Mouse (Mus musculus) heart, embryonic 11.5 days (tissue): Measurements from ENCODE around the gene Gpr142. TPM values are rescaled to one million over a fixed set of nuclear protein-coding genes. Genes with fewer than 3 reads are reported as not detected.

Source experiments
- ATAC-seq: fragments of 200-750 bp; cut with Nextera tagmentation; replicated peaks from 2 replicates; pipeline ENCODE4 v1.8.0; 2017; ENCODE audit warnings: moderate library complexity; ENCODE audit not compliant: insufficient number of reproducible peaks, low FRiP score, low TSS enrichment
- H3K27ac ChIP-seq: fragments of 300-500 bp; sonication (generic); 2 replicates; pipeline ENCODE4 v1.5.1; 2014; ENCODE audit warnings: mild to moderate bottlenecking, low read depth, low read length
- H3K27me3 ChIP-seq: fragments of 300-500 bp; sonication (generic); 2 replicates; pipeline ENCODE4 v1.6.1; 2014; ENCODE audit warnings: mild to moderate bottlenecking, low read length, mixed read lengths; ENCODE audit not compliant: control insufficient read depth, insufficient read depth
- H3K36me3 ChIP-seq: fragments of 300-500 bp; sonication (generic); 2 replicates; pipeline ENCODE4 v1.6.1; 2014; ENCODE audit warnings: mild to moderate bottlenecking, low read length, moderate library complexity, mixed read lengths; ENCODE audit not compliant: control insufficient read depth, insufficient read depth
- H3K4me1 ChIP-seq: fragments of 300-500 bp; sonication (generic); 2 replicates; pipeline ENCODE4 v1.6.1; 2014; ENCODE audit warnings: low read length; ENCODE audit not compliant: control insufficient read depth, insufficient read depth
- H3K4me2 ChIP-seq: fragments of 300-500 bp; sonication (generic); 2 replicates; pipeline ENCODE4 v1.6.1; 2014; ENCODE audit warnings: mild to moderate bottlenecking, moderate library complexity
- H3K4me3 ChIP-seq: fragments of 300-500 bp; sonication (generic); 2 replicates; pipeline ENCODE4 v1.5.1; 2014; ENCODE audit warnings: low read depth, low read length
- H3K9ac ChIP-seq: fragments of 300-500 bp; sonication (generic); 2 replicates; pipeline ENCODE4 v1.6.1; 2014; ENCODE audit warnings: mild to moderate bottlenecking, low read depth, low read length, moderate library complexity
- H3K9me3 ChIP-seq: fragments of 300-500 bp; sonication (generic); replicated peaks from 2 replicates; pipeline ENCODE4 v1.6.1; 2016; ENCODE audit warnings: low read length; ENCODE audit not compliant: control insufficient read depth
- WGBS: fragments of 180-500 bp; shearing (Covaris S2); extraction: QIAGEN DNeasy Blood & Tissue Kit; methylation state at CpG from one replicate; pipeline ENCODE4 v1.1.7; 2014; ENCODE audit not compliant: insufficient replicate concordance; 5-methylcytosine and 5-hydroxymethylcytosine counted together
- polyA plus RNA-seq: library from polyadenylated mRNA; unstranded; fragments of >200 nt; fragmentation: Nextera tagmentation; extraction: Ambion mirVana; gene quantifications from 2 replicates; pipeline ENCODE4 v1.2.1, GENCODE M21; 2014

Gene Gpr142
- polyA plus RNA-seq, 1 experiment from 2014 or later = not detected

DNA sequence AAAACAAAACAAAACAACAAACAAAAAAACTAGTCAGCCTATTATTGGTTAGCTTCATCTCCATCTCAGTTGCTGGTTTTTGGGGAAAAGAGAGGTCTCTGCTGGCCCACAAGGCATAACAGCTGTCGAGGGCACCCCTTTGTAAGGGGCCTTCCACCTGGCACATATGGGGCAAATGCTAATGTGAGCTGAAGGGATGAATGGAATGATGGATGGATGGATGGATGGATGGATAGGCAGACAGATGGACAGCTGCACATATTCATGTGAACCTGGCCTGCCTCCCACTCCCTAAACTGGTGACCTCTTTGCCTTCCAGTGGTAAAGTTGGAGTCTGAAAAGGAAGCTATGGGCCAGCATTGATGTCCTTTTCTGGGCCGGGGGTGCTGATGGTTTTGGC is 8.3 kb downstream of the Gpr142 start:
- H3K4me3 ChIP-seq = no peak overlapping the region
- H3K4me2 ChIP-seq = no peak overlapping the region
- H3K27me3 ChIP-seq = no peaks in the 10 kb centered on the region; the same call in 1 of the 2 replicates
- peaks cover 5% of the 10 kb centered on the region for H3K4me1 ChIP-seq
- H3K9me3 ChIP-seq = no peaks in the 10 kb centered on the region
- ATAC-seq = no peak
- no peak overlapping the region for H3K9ac ChIP-seq
- H3K27ac ChIP-seq = no peak overlapping the region
- H3K36me3 ChIP-seq = no peaks in the 10 kb centered on the region
- 82% methylated on average over 2 of the region's 2 CpGs for WGBS

GRCm38 (mm10) chr11:114807686-114808427 is 9.1 kb downstream of the Gpr142 start:
- 32% methylated on average over 13 of the region's 14 CpGs for WGBS
- H3K27ac ChIP-seq = no peak overlapping the region
- no peak for ATAC-seq

GRCm38 (mm10) chr11:114809371-114809770 is 10.6 kb downstream of the Gpr142 start:
- Histone ChIP-seq H3K36me3 (no peaks in the 10 kb centered on the region), H3K27ac (no peak overlapping the region), H3K4me1 (peaks cover 5% of the 10 kb centered on the region), H3K4me3 (no peak overlapping the region), H3K9ac (no peak overlapping the region), H3K27me3 (no peaks in the 10 kb centered on the region), H3K9me3 (no peaks in the 10 kb centered on the region), H3K4me2 (no peak overlapping the region)
- WGBS = 78% methylated on average over 1 of the region's 1 CpGs
- ATAC-seq = no peak

More at GRCm38 (mm10) chr11:114807686-114808427, 9.1 kb downstream of the Gpr142 start:
- no peak overlapping the region for H3K4me2 ChIP-seq
- H3K27me3 ChIP-seq = no peaks in the 10 kb centered on the region
- H3K4me3 ChIP-seq = no peak overlapping the region
- no peak overlapping the region for H3K9ac ChIP-seq
- no peaks in the 10 kb centered on the region for H3K36me3 ChIP-seq
- H3K4me1 ChIP-seq = peaks cover 5% of the 10 kb centered on the region
- H3K9me3 ChIP-seq = no peaks in the 10 kb centered on the region

DNA sequence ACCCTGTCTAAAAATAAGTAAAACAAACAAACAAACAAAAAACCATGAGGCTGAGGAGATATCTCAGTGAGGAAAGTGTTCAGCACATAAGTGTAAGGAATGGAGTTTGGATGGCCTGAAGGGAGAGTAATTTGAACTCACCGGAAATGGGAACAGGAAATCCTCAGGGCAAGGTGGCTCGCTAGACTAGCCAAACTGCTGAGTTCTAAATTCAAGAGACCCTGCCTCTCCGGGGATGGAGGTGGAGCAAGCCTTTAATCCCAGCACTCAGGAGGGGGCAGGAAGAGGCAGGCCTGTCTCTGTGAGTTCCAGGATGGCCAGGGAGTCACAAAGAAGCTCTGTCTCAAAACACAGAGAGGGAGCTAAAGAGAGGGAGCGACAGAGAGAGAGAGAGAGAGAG is 11.6 kb downstream of the Gpr142 start:
- Histone ChIP-seq H3K4me2 (no peak overlapping the region), H3K36me3 (no peaks in the 10 kb centered on the region), H3K9ac (no peak overlapping the region), H3K27ac (no peak overlapping the region; the same call in 1 of the 2 replicates), H3K27me3 (no peaks in the 10 kb centered on the region), H3K4me1 (peaks cover 15% of the 10 kb centered on the region), H3K9me3 (no peaks in the 10 kb centered on the region), H3K4me3 (no peak overlapping the region)
- WGBS = 24% methylated on average over 4 of the region's 4 CpGs
- ATAC-seq = no peak

- Histone ChIP-seq H3K9ac (no peak overlapping the region), H3K27me3 (peaks cover 2% of the 10 kb centered on the region; the same call in 1 of the 2 replicates), H3K4me2 (no peak overlapping the region), H3K27ac (no peak overlapping the region), H3K4me1 (peaks cover 11% of the 10 kb centered on the region), H3K4me3 (no peak overlapping the region), H3K9me3 (no peaks in the 10 kb centered on the region), H3K36me3 (no peaks in the 10 kb centered on the region)
- WGBS = 19% methylated on average over 6 of the region's 6 CpGs
- ATAC-seq = no peak; the same call in 1 of the 2 replicates
Measured at GRCm38 (mm10) chr11:114812731-114813240, 14.1 kb downstream of the Gpr142 start.

DNA sequence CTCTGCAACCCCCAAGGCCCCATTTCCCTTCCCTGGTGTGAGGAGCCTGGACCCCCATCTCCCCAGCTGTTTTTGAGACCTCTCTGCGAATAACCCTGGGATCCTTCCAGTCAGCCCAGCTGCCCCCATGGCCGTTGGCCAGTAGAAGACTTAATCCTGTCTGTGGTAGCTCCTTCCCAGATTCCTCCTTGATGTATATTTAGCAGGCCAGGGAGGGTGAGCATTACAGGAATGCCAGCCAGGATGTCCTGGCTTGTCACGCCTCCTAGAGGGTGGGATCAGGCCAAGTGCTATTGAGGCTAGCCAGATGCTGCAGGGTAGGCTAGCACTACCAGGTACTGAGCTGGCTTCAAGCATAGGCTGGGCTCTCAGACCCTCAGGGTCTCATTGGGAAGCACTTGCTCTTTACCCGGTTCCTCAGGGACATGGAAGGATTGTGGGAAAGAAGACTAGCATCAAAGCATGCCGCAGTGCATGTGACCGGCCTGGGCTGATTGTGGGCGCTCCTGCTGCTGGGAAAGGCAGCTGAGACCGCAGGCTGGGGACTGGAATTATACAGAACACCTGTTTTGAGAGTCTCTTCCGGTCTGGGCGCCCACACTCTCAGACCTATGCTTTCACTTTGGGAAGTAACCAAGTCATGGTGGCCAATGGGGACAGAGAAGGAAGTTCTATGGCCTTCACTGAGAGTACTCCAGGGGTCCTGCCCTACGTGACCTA is 16.3 kb downstream of the Gpr142 start:
- H3K9me3 ChIP-seq = no peaks in the 10 kb centered on the region
- peaks cover 2% of the 10 kb centered on the region; the same call in 1 of the 2 replicates for H3K27me3 ChIP-seq
- H3K9ac ChIP-seq = no peak overlapping the region
- no peak overlapping the region for H3K4me3 ChIP-seq
- H3K36me3 ChIP-seq = no peaks in the 10 kb centered on the region
- peak; percentile 63; the same call in 1 of the 2 replicates for ATAC-seq
- H3K4me1 ChIP-seq = peaks cover 12% of the 10 kb centered on the region
- WGBS = 55% methylated on average over 11 of the region's 11 CpGs
- peak overlapping the region; percentile 14; the same call in 1 of the 2 replicates for H3K4me2 ChIP-seq
- peak overlapping the region; percentile 73 for H3K27ac ChIP-seq

DNA sequence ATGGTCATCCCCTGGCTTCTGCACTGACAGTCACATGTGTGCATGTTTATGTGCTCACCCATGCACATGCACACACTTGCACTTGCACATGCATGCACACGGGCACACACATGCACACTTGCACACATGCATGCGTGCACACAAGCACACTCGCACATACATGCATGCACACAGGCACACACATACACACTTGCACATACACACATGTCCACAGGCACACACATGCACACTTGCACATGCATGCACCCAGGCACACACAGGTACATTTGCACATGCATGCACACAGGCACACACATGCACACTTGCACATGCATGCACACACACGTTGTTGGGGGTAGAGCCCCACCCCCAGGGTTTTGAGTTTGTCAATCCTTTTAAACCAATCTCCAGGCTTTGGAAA is 18.2 kb downstream of the Gpr142 start:
- H3K4me1 ChIP-seq = peaks cover 12% of the 10 kb centered on the region
- WGBS = 84% methylated on average over 4 of the region's 4 CpGs
- H3K4me3 ChIP-seq = no peak overlapping the region
- no peaks in the 10 kb centered on the region for H3K36me3 ChIP-seq
- ATAC-seq = no peak
- no peak overlapping the region for H3K9ac ChIP-seq
- no peak overlapping the region for H3K4me2 ChIP-seq
- H3K27ac ChIP-seq = no peak overlapping the region
- no peaks in the 10 kb centered on the region for H3K9me3 ChIP-seq
- peaks cover 2% of the 10 kb centered on the region; the same call in 1 of the 2 replicates for H3K27me3 ChIP-seq

DNA sequence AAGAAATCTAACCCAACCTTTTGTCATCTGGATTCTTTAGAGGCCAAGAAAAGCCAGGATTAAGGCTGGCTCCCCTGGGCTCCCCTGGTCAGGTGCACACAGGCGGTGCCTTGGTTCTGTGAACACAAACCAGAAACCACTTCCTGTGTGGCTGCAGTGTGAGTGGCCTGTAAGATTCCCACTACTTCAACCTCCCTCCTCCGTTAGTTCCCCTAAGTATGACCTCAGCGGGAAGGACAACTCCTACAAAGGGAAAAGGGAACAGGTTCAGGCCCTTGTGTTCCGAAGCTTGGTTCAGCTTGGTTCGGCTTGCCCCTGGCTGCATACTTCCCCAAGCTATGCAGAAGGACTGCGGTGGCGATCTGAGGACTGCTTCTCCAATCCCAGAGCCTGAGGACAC is 19.5 kb downstream of the Gpr142 start:
- Histone ChIP-seq H3K4me3 (no peak overlapping the region), H3K27me3 (peaks cover 2% of the 10 kb centered on the region; the same call in 1 of the 2 replicates), H3K4me2 (no peak overlapping the region), H3K9ac (no peak overlapping the region), H3K36me3 (no peaks in the 10 kb centered on the region), H3K27ac (no peak overlapping the region), H3K9me3 (no peaks in the 10 kb centered on the region), H3K4me1 (peaks cover 19% of the 10 kb centered on the region)
- no peak for ATAC-seq
- WGBS = 88% methylated on average over 7 of the region's 7 CpGs
